In the genomic region with DNA sequence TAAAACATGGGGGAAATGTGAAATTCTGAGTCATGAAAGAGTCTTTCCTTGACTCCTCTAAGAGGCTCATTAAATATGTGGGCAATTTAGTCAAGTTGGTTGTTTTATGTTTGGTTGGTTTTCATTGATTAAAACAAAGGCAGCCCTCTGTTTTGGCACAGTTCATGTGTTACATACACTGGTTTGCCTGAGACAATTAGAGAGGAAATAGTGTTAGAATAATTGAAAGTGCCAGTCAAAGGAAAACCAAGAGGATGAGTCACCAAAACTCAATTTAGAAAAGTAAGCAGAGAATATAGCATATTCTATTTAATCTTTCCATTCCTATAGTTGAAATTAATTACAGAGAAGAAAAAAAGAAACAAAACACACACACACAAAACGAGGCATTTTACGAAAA, we compare ENCODE assay signal across 23 mouse cellular contexts.
A peak's percentile ranks its signal among the peaks of the same experiment; 100 is the strongest.
DNase-seq lines count a peak whose midpoint lies in the region; ATAC-seq lines count a peak whose summit lies in the region.
"Had no signal": no experiment of that assay in that cellular context is flagged by ENCODE, and none has a peak within 500 bp of the region (broad histone marks: within the 10 kb centered on the region; RNA-seq: fewer than 3 reads in every experiment).

No protein-coding gene starts in this region.

- H3K4me2 ChIP-seq in forebrain, embryonic 14.5 days (ENCODE audit: low read length) = no peak overlapping the region
- H3K4me2 ChIP-seq in forebrain, embryonic 12.5 days = no peak overlapping the region
- H3K4me2 ChIP-seq: embryonic facial prominence, embryonic 13.5 days; embryonic facial prominence, embryonic 15.5 days; forebrain, embryonic 13.5 days had no signal

- ATAC-seq in forebrain, embryonic 14.5 days = no peak
- ATAC-seq in forebrain, embryonic 12.5 days (ENCODE audit: low FRiP score) = no peak
- ATAC-seq: CD4-positive, CD25-positive, alpha-beta regulatory T cell, adult 4 months; forebrain, embryonic 13.5 days had no signal

- peak; percentile 38 for DNase-seq in forebrain, embryonic 14.5 days (ENCODE audit: low spot score)
- DNase-seq in retina, postnatal 1 day = peak; percentile 30
- no peak for DNase-seq in retina, embryonic 14.5 days (ENCODE audit: low spot score)
- DNase-seq in cerebellum, adult 9-11 months = no peak
- DNase-seq: adrenal gland, adult 2 months; adrenal gland, postnatal 10 days; adrenal gland, postnatal 25 days; B cell, adult 2 months; cerebellum, adult 11-12 months; cerebellum, adult 2 months; cerebellum, adult 9-10 months; cerebellum, postnatal 14 days; cerebellum, postnatal 36 days; embryo, embryonic 11 days had no signal

- no peaks in the 10 kb centered on the region for H3K4me1 ChIP-seq in forebrain, embryonic 14.5 days (ENCODE audit: control insufficient read depth, insufficient read depth, low read length)
- no peaks in the 10 kb centered on the region for H3K4me1 ChIP-seq in forebrain, embryonic 12.5 days
- H3K4me1 ChIP-seq: embryonic facial prominence, embryonic 13.5 days; embryonic facial prominence, embryonic 15.5 days; forebrain, embryonic 10.5 days; forebrain, embryonic 13.5 days had no signal

- H3K36me3 ChIP-seq in forebrain, embryonic 14.5 days (ENCODE audit: control insufficient read depth, insufficient read depth, low read length) = no peaks in the 10 kb centered on the region
- H3K36me3 ChIP-seq in forebrain, embryonic 12.5 days (replicated peaks) = no peaks in the 10 kb centered on the region
- H3K36me3 ChIP-seq: embryonic facial prominence, embryonic 13.5 days; embryonic facial prominence, embryonic 15.5 days; forebrain, embryonic 10.5 days; G1E had no signal

- H3K27me3 ChIP-seq in forebrain, embryonic 14.5 days (replicated peaks; ENCODE audit: control insufficient read depth, insufficient read depth, low read length) = no peaks in the 10 kb centered on the region
- H3K27me3 ChIP-seq in forebrain, embryonic 12.5 days = no peaks in the 10 kb centered on the region
- H3K27me3 ChIP-seq: CH12.LX; embryonic facial prominence, embryonic 13.5 days; embryonic facial prominence, embryonic 15.5 days; forebrain, embryonic 13.5 days had no signal

- H3K27ac ChIP-seq in forebrain, embryonic 14.5 days (ENCODE audit: low read depth, low read length) = no peak overlapping the region
- H3K27ac ChIP-seq in forebrain, embryonic 12.5 days = no peak overlapping the region
- H3K27ac ChIP-seq: embryonic facial prominence, embryonic 13.5 days; embryonic facial prominence, embryonic 15.5 days; forebrain, embryonic 10.5 days; forebrain, embryonic 13.5 days had no signal

- no peak overlapping the region for H3K4me3 ChIP-seq in forebrain, embryonic 14.5 days (ENCODE audit: low read depth, low read length)
- H3K4me3 ChIP-seq in forebrain, embryonic 12.5 days (replicated peaks) = no peak overlapping the region
- H3K4me3 ChIP-seq: embryonic facial prominence, embryonic 13.5 days; embryonic facial prominence, embryonic 15.5 days; erythroblast, embryonic 14.5 days; forebrain, embryonic 10.5 days; forebrain, embryonic 13.5 days had no signal

- H3K9me3 ChIP-seq in forebrain, embryonic 14.5 days (replicated peaks; ENCODE audit: control insufficient read depth, low read length) = no peaks in the 10 kb centered on the region
- no peaks in the 10 kb centered on the region for H3K9me3 ChIP-seq in forebrain, embryonic 12.5 days
- H3K9me3 ChIP-seq: embryonic facial prominence, embryonic 13.5 days; embryonic facial prominence, embryonic 15.5 days; forebrain, embryonic 10.5 days; forebrain, embryonic 13.5 days; G1E had no signal

- H3K9ac ChIP-seq in forebrain, embryonic 14.5 days (ENCODE audit: low read length) = no peak overlapping the region
- no peak overlapping the region for H3K9ac ChIP-seq in forebrain, embryonic 12.5 days
- H3K9ac ChIP-seq: embryonic facial prominence, embryonic 13.5 days; embryonic facial prominence, embryonic 15.5 days; forebrain, embryonic 13.5 days had no signal

- 88% methylated on average over 2 of the region's 2 CpGs for WGBS in forebrain, embryonic 14.5 days
- 88% methylated on average over 2 of the region's 2 CpGs for WGBS in forebrain, embryonic 12.5 days

Comparison
In these comparisons a context has a peak if more than half of its experiments do, and no peak if none do; other contexts are left out.
1. DNase-seq: peak in forebrain, embryonic 14.5 days (single experiment) and retina, postnatal 1 day (single experiment); none in retina, embryonic 14.5 days (single experiment) and cerebellum, adult 9-11 months (single experiment).